Mouse (Mus musculus): ENCODE data around the gene Olfr222. TPM values are rescaled to one million over a fixed set of nuclear protein-coding genes. Genes with fewer than 3 reads are reported as not detected.

Gene Olfr222
- not detected for polyA plus RNA-seq (2015; fragmentation: Illumina TruSeq; extraction: RNeasy Lipid Tissue Mini Kit (QIAGEN cat#74804); ENCODE audit: low read depth, low replicate concordance)

GRCm38 (mm10) chr11:59576135-59576534, at the start of gene Olfr222:
Gene Olfr222, minus strand, starts transcription at chr11:59576235.

GRCm38 (mm10) chr11:59593189-59593588, 17.2 kb upstream of the Olfr222 start, which contains the start of gene Olfr223:
Gene Olfr223, minus strand, starts transcription at chr11:59593289.

GRCm38 (mm10) chr11:59541324-59541723, 34.7 kb downstream of the Olfr222 start, which contains the start of gene Nlrp3:
Gene Nlrp3, plus strand, starts transcription at chr11:59541568.

GRCm38 (mm10) chr11:59526472-59527080, 49.5 kb downstream of the Olfr222 start, which contains the start of gene Zkscan17:
Gene Zkscan17, minus strand, starts transcription at chr11:59526751.

Other genes with a start within 250 kb of the Olfr222 start
- not detected for gene Prss38, start 200.6 kb downstream of the Olfr222 start, polyA plus RNA-seq (2015; fragmentation: Illumina TruSeq; extraction: RNeasy Lipid Tissue Mini Kit (QIAGEN cat#74804); ENCODE audit: low read depth, low replicate concordance)
- 16.3 TPM for gene Jmjd4, start 126.2 kb downstream of the Olfr222 start, polyA plus RNA-seq (2015; fragmentation: Illumina TruSeq; extraction: RNeasy Lipid Tissue Mini Kit (QIAGEN cat#74804); ENCODE audit: low read depth, low replicate concordance)
- gene Snap47, start 125.0 kb downstream of the Olfr222 start, polyA plus RNA-seq (2015; fragmentation: Illumina TruSeq; extraction: RNeasy Lipid Tissue Mini Kit (QIAGEN cat#74804); ENCODE audit: low read depth, low replicate concordance), result 477 TPM
- 6.7 TPM for gene Zfp867, start 103.8 kb downstream of the Olfr222 start, polyA plus RNA-seq (2015; fragmentation: Illumina TruSeq; extraction: RNeasy Lipid Tissue Mini Kit (QIAGEN cat#74804); ENCODE audit: low read depth, low replicate concordance)
- gene Zkscan17, start 49.5 kb downstream of the Olfr222 start, polyA plus RNA-seq (2015; fragmentation: Illumina TruSeq; extraction: RNeasy Lipid Tissue Mini Kit (QIAGEN cat#74804); ENCODE audit: low read depth, low replicate concordance), result 6.6 TPM
- 0.51 TPM for gene Nlrp3, start 34.7 kb downstream of the Olfr222 start, polyA plus RNA-seq (2015; fragmentation: Illumina TruSeq; extraction: RNeasy Lipid Tissue Mini Kit (QIAGEN cat#74804); ENCODE audit: low read depth, low replicate concordance)
- not detected for gene Olfr223, start 17.1 kb upstream of the Olfr222 start, polyA plus RNA-seq (2015; fragmentation: Illumina TruSeq; extraction: RNeasy Lipid Tissue Mini Kit (QIAGEN cat#74804); ENCODE audit: low read depth, low replicate concordance)
- 149 TPM for gene Mprip, start 85.1 kb upstream of the Olfr222 start, polyA plus RNA-seq (2015; fragmentation: Illumina TruSeq; extraction: RNeasy Lipid Tissue Mini Kit (QIAGEN cat#74804); ENCODE audit: low read depth, low replicate concordance)
- 1.6 TPM for gene Pld6, start 211.4 kb upstream of the Olfr222 start, polyA plus RNA-seq (2015; fragmentation: Illumina TruSeq; extraction: RNeasy Lipid Tissue Mini Kit (QIAGEN cat#74804); ENCODE audit: low read depth, low replicate concordance)
- gene Flcn, start 233.8 kb upstream of the Olfr222 start, polyA plus RNA-seq (2015; fragmentation: Illumina TruSeq; extraction: RNeasy Lipid Tissue Mini Kit (QIAGEN cat#74804); ENCODE audit: low read depth, low replicate concordance), result 40.7 TPM